Mouse (Mus musculus): ENCODE measurements around the gene Rexo2. TPM values are rescaled to one million over a fixed set of nuclear protein-coding genes. Genes with fewer than 3 reads are reported as not detected.

The Rexo2 gene
- total and polyA plus RNA-seq, 3 experiments, result 190 to 338 TPM; not detected in 1

DNA sequence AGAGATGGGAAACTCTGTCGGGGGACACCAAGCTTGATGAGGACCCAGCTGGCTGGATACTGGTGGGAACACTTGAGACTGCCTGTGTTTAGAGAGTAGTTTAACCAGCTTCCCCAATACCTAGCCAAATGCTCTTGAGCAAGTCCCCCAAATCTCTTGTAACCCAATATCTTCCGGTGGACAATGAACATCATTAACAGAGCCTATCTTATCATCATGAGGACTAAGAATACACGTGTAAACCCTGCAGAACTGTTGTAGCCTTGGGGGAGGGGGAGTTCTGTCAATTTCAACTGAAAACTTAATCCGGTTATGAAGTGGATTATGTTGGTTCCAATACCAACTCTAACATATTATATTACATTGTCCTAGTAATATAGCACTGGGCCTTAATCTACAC lies 1.6 kb downstream of the Rexo2 start:
- peak; percentile 68 for DNase-seq (ENCODE audit: low read depth, low spot score)
- H3K4me1 ChIP-seq (ENCODE audit: control insufficient read depth in 1 of 2, insufficient read depth in 2 of 2, low read length in 2 of 2), result peaks cover 9 to 16% of the 10 kb centered on the region in 2 experiments

DNA sequence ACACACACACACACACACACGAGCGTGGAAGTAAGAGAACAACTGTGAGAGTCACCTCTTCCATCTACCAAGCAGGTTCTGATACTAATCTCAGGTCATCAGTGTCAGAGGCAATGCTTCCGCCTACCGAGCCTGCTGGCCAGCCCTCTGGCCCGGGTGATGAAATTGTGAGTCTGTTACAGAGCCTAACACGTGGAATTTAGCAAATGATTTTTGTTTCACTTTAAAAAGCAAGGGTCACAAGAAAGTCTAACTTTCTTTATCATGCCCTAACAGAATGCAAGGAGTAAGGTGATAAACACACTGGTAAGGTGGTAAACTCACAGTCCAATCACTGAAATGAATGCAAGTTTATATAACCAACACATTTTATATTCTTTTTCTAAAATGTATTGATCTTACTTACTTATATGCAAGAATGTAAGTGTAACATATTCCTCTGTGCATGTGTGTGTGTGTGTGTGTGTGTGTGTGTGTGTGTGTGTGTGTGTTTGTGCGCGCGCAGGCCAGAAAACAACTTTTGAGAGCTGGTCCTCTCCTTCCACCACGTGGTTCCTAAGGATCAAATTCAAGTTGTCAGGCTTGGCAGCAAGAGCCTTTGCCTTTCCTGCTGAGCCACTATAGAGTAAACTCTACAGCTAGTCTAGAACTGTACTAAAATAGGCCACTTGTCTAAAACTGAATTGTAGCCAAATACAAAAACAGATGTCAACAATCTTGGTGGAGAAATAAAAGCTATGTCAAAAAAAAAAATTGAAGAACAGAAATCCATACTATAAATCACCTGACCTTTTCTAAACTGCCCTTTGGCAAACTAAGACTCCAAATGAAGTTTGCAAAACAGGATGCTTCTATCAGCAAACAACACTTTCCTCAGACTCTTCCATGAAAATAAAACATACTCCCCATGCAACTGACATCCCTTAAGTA lies 3.9 kb downstream of the Rexo2 start:
- H3K4me1 ChIP-seq (ENCODE audit: control insufficient read depth in 1 of 2, insufficient read depth in 2 of 2, low read length in 2 of 2), result peaks cover 9 to 16% of the 10 kb centered on the region in 2 experiments
- TF ChIP-seq GABPA (IDR thresholded peaks at IDR 0.05; ENCODE audit: low read depth, low read length), result no peak
- TF ChIP-seq ETS1 (IDR thresholded peaks at IDR 0.05; ENCODE audit: low read depth, low read length), result peak; percentile 78
- TF ChIP-seq ZC3H11A (IDR thresholded peaks at IDR 0.05; ENCODE audit: low read depth, low read length), result no peak
- TF ChIP-seq SMC3 (IDR thresholded peaks at IDR 0.05; ENCODE audit: low read depth, low read length), result no peak
- TF ChIP-seq TBP (IDR thresholded peaks at IDR 0.05; ENCODE audit: low read depth, low read length), result 0 out of 2 replicates have a peak, but pooled peaks have one; percentile 30
- no peak for TF ChIP-seq HCFC1 (IDR thresholded peaks at IDR 0.05; ENCODE audit: low read depth, low read length)
- no peak for TF ChIP-seq MYB (IDR thresholded peaks at IDR 0.05; ENCODE audit: low read depth, low read length)
- TF ChIP-seq MYC (IDR thresholded peaks at IDR 0.05; ENCODE audit: low read depth, low read length), result peak; percentile 96
- TF ChIP-seq RCOR1 (IDR thresholded peaks at IDR 0.05; ENCODE audit: low read depth, low read length), result no peak
- TF ChIP-seq ELF1 (IDR thresholded peaks at IDR 0.05; ENCODE audit: low read depth, low read length), result no peak
- TF ChIP-seq ZMIZ1 (IDR thresholded peaks at IDR 0.05; ENCODE audit: low read depth, low read length), result no peak
- TF ChIP-seq RAD21 (IDR thresholded peaks at IDR 0.05; ENCODE audit: low read depth, low read length), result no peak
- TF ChIP-seq EP300 (IDR thresholded peaks at IDR 0.05; ENCODE audit: low read depth in 1 of 2, low read length in 2 of 2), result peak; percentile 76 to 81
- TF ChIP-seq TCF12 (IDR thresholded peaks at IDR 0.05; ENCODE audit: low read depth, low read length), result peak; percentile 87
- no peak for TF ChIP-seq E2F4 (IDR thresholded peaks at IDR 0.05; ENCODE audit: borderline replicate concordance, low read depth, low read length)
- no peak for TF ChIP-seq ZKSCAN1 (IDR thresholded peaks at IDR 0.05; ENCODE audit: low read depth, low read length)
- peak; percentile 98 for TF ChIP-seq MXI1 (IDR thresholded peaks at IDR 0.05; ENCODE audit: low read depth, low read length)
- TF ChIP-seq BHLHE40 (IDR thresholded peaks at IDR 0.05; ENCODE audit: borderline replicate concordance, low read depth, low read length), result no peak
- peak; percentile 83 for TF ChIP-seq TAL1 (IDR thresholded peaks at IDR 0.05; ENCODE audit: low read length)
- TF ChIP-seq KAT2A (conservative IDR thresholded peaks at IDR 0.05; ENCODE audit: low read depth, low read length), result no peak
- TF ChIP-seq POLR2AphosphoS2 (IDR thresholded peaks at IDR 0.05; ENCODE audit: low read length), result no peak; the same call in 1 of the 2 replicates

More for the DNA sequence above, 1.6 kb downstream of the Rexo2 start:
- no peak overlapping the region; the same call in 1 of the 2 replicates for H3K9ac ChIP-seq (ENCODE audit: control insufficient read depth, low read depth, low read length, poor library complexity, severe bottlenecking)
- peak overlapping the region in 1 of 2 experiments; percentile 90; a peak in 2 of 4 replicates for H3K4me3 ChIP-seq (ENCODE audit: control insufficient read depth in 1 of 2, insufficient read depth in 1 of 2, low read depth in 2 of 2, low read length in 2 of 2)
- peaks cover 28% of the 10 kb centered on the region for H3K79me2 ChIP-seq (ENCODE audit: control insufficient read depth, insufficient read depth, low read length, poor library complexity)
- peak; percentile 80 for TF ChIP-seq MXI1 (IDR thresholded peaks at IDR 0.05; ENCODE audit: low read depth, low read length)
- no peak for TF ChIP-seq NELFE (IDR thresholded peaks at IDR 0.05; ENCODE audit: low read depth, low read length)
- peak; percentile 17 to 46; a peak in 2 of 4 replicates for TF ChIP-seq EP300 (IDR thresholded peaks at IDR 0.05; ENCODE audit: low read depth in 1 of 2, low read length in 2 of 2)
- TF ChIP-seq CTCF (IDR thresholded peaks at IDR 0.05 in 2 of 3, conservative IDR thresholded peaks at IDR 0.05 in 1 of 3; ENCODE audit: control insufficient read depth in 1 of 3, insufficient read depth in 1 of 3, low read depth in 2 of 3, low read length in 3 of 3, poor library complexity in 1 of 3, severe bottlenecking in 1 of 3), result no peak
- peak; percentile 63 for TF ChIP-seq SIN3A (IDR thresholded peaks at IDR 0.05; ENCODE audit: low read length)
- TF ChIP-seq MYC (IDR thresholded peaks at IDR 0.05; ENCODE audit: low read depth, low read length), result peak; percentile 74; the same call in 1 of the 2 replicates
- no peak for TF ChIP-seq UBTF (IDR thresholded peaks at IDR 0.05; ENCODE audit: borderline replicate concordance, insufficient read depth, low read depth, low read length)
- TF ChIP-seq MAX (IDR thresholded peaks at IDR 0.05; ENCODE audit: low read length), result peak; percentile 58; the same call in 1 of the 2 replicates
- 0 out of 2 replicates have a peak, but pooled peaks have one; percentile 22 for TF ChIP-seq HCFC1 (IDR thresholded peaks at IDR 0.05; ENCODE audit: low read depth, low read length)
- peak; percentile 20; the same call in 1 of the 2 replicates for TF ChIP-seq TCF12 (IDR thresholded peaks at IDR 0.05; ENCODE audit: low read depth, low read length)
- TF ChIP-seq TAL1 (IDR thresholded peaks at IDR 0.05; ENCODE audit: low read length), result no peak
- no peak for TF ChIP-seq MAFK (IDR thresholded peaks at IDR 0.05; ENCODE audit: borderline replicate concordance, low read depth, low read length)
- no peak for TF ChIP-seq POLR2AphosphoS5 (IDR thresholded peaks at IDR 0.05; ENCODE audit: borderline replicate concordance, low read depth, low read length)
- TF ChIP-seq BHLHE40 (IDR thresholded peaks at IDR 0.05; ENCODE audit: borderline replicate concordance, low read depth, low read length), result peak; percentile 76
- TF ChIP-seq ETS1 (IDR thresholded peaks at IDR 0.05; ENCODE audit: low read depth, low read length), result peak; percentile 48
- TF ChIP-seq E2F4 (IDR thresholded peaks at IDR 0.05; ENCODE audit: borderline replicate concordance, low read depth, low read length), result no peak
- TF ChIP-seq SMC3 (IDR thresholded peaks at IDR 0.05; ENCODE audit: low read depth, low read length), result no peak
- TF ChIP-seq POLR2AphosphoS2 (IDR thresholded peaks at IDR 0.05; ENCODE audit: low read length), result no peak
- no peaks in the 10 kb centered on the region for H3K9me3 ChIP-seq (replicated peaks; ENCODE audit: insufficient read depth, low read length)
- H3K27ac ChIP-seq (ENCODE audit: control insufficient read depth, low read depth, low read length), result peak overlapping the region; percentile 22; the same call in 1 of the 2 replicates
- H3K36me3 ChIP-seq (ENCODE audit: control insufficient read depth in 1 of 2, insufficient read depth in 2 of 2, low read length in 2 of 2), result peaks cover 12 to 33% of the 10 kb centered on the region in 2 experiments
- H3K27me3 ChIP-seq (ENCODE audit: control insufficient read depth in 1 of 2, insufficient read depth in 2 of 2, low read length in 2 of 2), result no peaks in the 10 kb centered on the region

More for the DNA sequence above, 3.9 kb downstream of the Rexo2 start:
- H3K27ac ChIP-seq (ENCODE audit: control insufficient read depth, low read depth, low read length), result peak overlapping the region; percentile 82
- peak overlapping the region; percentile 36 for H3K9ac ChIP-seq (ENCODE audit: control insufficient read depth, low read depth, low read length, poor library complexity, severe bottlenecking)
- peak; percentile 79 for DNase-seq (ENCODE audit: low read depth, low spot score)
- peaks cover 28% of the 10 kb centered on the region for H3K79me2 ChIP-seq (ENCODE audit: control insufficient read depth, insufficient read depth, low read length, poor library complexity)
- H3K36me3 ChIP-seq (ENCODE audit: control insufficient read depth in 1 of 2, insufficient read depth in 2 of 2, low read length in 2 of 2), result peaks cover 21 to 31% of the 10 kb centered on the region in 2 experiments
- H3K27me3 ChIP-seq (ENCODE audit: control insufficient read depth in 1 of 2, insufficient read depth in 2 of 2, low read length in 2 of 2), result no peaks in the 10 kb centered on the region
- no peaks in the 10 kb centered on the region for H3K9me3 ChIP-seq (replicated peaks; ENCODE audit: insufficient read depth, low read length)
- H3K4me3 ChIP-seq (ENCODE audit: control insufficient read depth in 1 of 2, insufficient read depth in 1 of 2, low read depth in 2 of 2, low read length in 2 of 2), result peak overlapping the region in 1 of 2 experiments; percentile 10; a peak in 2 of 4 replicates

Data from MEL (cell line).